Comparison of ENCODE assay signal across 9 mouse cellular contexts in the genomic region with DNA sequence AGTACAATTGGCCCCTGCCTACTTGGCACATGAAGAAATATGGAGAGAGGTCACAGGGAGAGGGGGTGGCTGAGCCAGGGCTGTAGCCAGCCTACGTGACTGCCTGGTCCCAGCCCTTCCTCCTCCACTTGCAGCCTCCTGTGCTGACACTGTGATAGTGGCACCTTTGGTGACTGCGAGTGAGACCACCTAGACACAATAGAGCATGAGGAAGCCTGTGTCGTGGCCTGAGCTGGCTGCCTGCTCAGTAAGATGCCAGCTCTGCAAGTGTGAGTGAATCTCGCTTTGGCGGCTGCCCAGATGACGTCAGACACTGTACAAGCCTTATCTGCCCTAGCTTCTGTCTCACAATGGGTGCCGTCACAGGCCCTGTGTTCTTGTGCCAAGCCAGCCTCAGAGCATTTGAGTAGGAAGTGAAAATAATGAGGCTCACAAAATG. TPM values are rescaled to one million over a fixed set of nuclear protein-coding genes. Genes with fewer than 3 reads are reported as not detected.
DNase-seq lines count a peak whose midpoint lies in the region; ATAC-seq and TF ChIP-seq lines count a peak whose summit lies in the region.
"Had no signal": no experiment of that assay in that cellular context is flagged by ENCODE, and none has a peak within 500 bp of the region (broad histone marks: within the 10 kb centered on the region; RNA-seq: fewer than 3 reads in every experiment).

No protein-coding gene starts in this region.

- no peaks in the 10 kb centered on the region for H3K9me3 ChIP-seq in neural tube, embryonic 13.5 days
- no peaks in the 10 kb centered on the region for H3K9me3 ChIP-seq in liver, embryonic 13.5 days (replicated peaks)
- H3K9me3 ChIP-seq: megakaryocyte, embryonic 14.5 days had no signal

- no peak overlapping the region for H3K4me2 ChIP-seq in neural tube, embryonic 13.5 days
- peak overlapping the region; percentile 18; the same call in 1 of the 2 replicates for H3K4me2 ChIP-seq in liver, embryonic 13.5 days

- no peak for DNase-seq in neural tube, embryonic 10.5 days (ENCODE audit: extremely low spot score, low spot score)
- peak; percentile 85 to 90 for DNase-seq in heart, adult 9 months (ENCODE audit: low spot score in 2 of 2)
- peak; percentile 85 to 90 for DNase-seq in kidney, postnatal 25 days
- DNase-seq in liver, embryonic 13.5 days = peak; percentile 47
- DNase-seq in ovary, postnatal 14 days (ENCODE audit: low spot score) = peak; percentile 66
- DNase-seq in B cell, adult 2 months = no peak

- 67% methylated on average over 7 of the region's 7 CpGs for WGBS in neural tube, embryonic 13.5 days
- 37% methylated on average over 7 of the region's 7 CpGs for WGBS in liver, embryonic 13.5 days (ENCODE audit: insufficient replicate concordance)

- ATAC-seq in neural tube, embryonic 13.5 days (ENCODE audit: low read depth) = peak; percentile 65; the same call in 1 of the 2 replicates
- ATAC-seq in liver, embryonic 13.5 days (ENCODE audit: low read depth) = peak; percentile 84

- 0 out of 2 replicates have a peak, but pooled peaks cover 5% of the 10 kb centered on the region for H3K4me1 ChIP-seq in neural tube, embryonic 13.5 days (replicated peaks)
- peaks cover 2% of the 10 kb centered on the region for H3K4me1 ChIP-seq in cortical plate, adult 2 months (ENCODE audit: control insufficient read depth, insufficient read depth, low read length)
- H3K4me1 ChIP-seq in liver, embryonic 13.5 days (replicated peaks) = peaks cover 25% of the 10 kb centered on the region

- H3K4me3 ChIP-seq in neural tube, embryonic 13.5 days = no peak overlapping the region
- H3K4me3 ChIP-seq in cortical plate, adult 2 months (ENCODE audit: insufficient read depth, low read length) = no peak overlapping the region
- no peak overlapping the region for H3K4me3 ChIP-seq in liver, embryonic 13.5 days (replicated peaks)
- H3K4me3 ChIP-seq: megakaryocyte, embryonic 14.5 days had no signal

- no peak overlapping the region for H3K9ac ChIP-seq in neural tube, embryonic 13.5 days
- H3K9ac ChIP-seq in liver, embryonic 13.5 days = no peak overlapping the region

- no peak for TF ChIP-seq CTCF in cortical plate, adult 2 months (IDR thresholded peaks at IDR 0.05; ENCODE audit: extremely low read depth, insufficient read depth, low read length)

- no peak for TF ChIP-seq POLR2A in cortical plate, adult 2 months (IDR thresholded peaks at IDR 0.05; ENCODE audit: extremely low read depth, insufficient read depth, low read length)

- H3K36me3 ChIP-seq in neural tube, embryonic 13.5 days = no peaks in the 10 kb centered on the region
- no peaks in the 10 kb centered on the region for H3K36me3 ChIP-seq in liver, embryonic 13.5 days

- H3K27me3 ChIP-seq in neural tube, embryonic 13.5 days = no peaks in the 10 kb centered on the region
- H3K27me3 ChIP-seq in liver, embryonic 13.5 days = no peaks in the 10 kb centered on the region

- no peak overlapping the region for H3K27ac ChIP-seq in neural tube, embryonic 13.5 days (replicated peaks)
- H3K27ac ChIP-seq in cortical plate, adult 2 months (ENCODE audit: insufficient read depth, low read length) = peak overlapping the region; percentile 69; the same call in 1 of the 2 replicates
- no peak overlapping the region; the same call in 1 of the 2 replicates for H3K27ac ChIP-seq in liver, embryonic 13.5 days

RNA-seq across cellular contexts. Expression of a gene that starts 18.5 kb away (rescaled TPM):
- polyA plus RNA-seq in neural tube, embryonic 13.5 days (2015; fragmentation: Nextera tagmentation; extraction: Ambion mirVana) = 10.3 and 14.6 TPM in 2 replicates
- polyA plus RNA-seq in cortical plate, adult 2 months (2012; rRNA removed) = 2.0 TPM in 2 replicates
- 0.08 and 0.12 TPM in 2 replicates for polyA plus RNA-seq in liver, embryonic 13.5 days (2015; fragmentation: Nextera tagmentation; extraction: Ambion mirVana)

RNA-seq across cellular contexts. Expression of a gene that starts 22.8 kb away (rescaled TPM):
- 2.9 and 3.9 TPM in 2 replicates for polyA plus RNA-seq in neural tube, embryonic 13.5 days (2015; fragmentation: Nextera tagmentation; extraction: Ambion mirVana)
- polyA plus RNA-seq in cortical plate, adult 2 months (2012; rRNA removed) = 7.7 and 7.9 TPM in 2 replicates
- polyA plus RNA-seq in liver, embryonic 13.5 days (2015; fragmentation: Nextera tagmentation; extraction: Ambion mirVana) = 0.83 and 1.4 TPM in 2 replicates

RNA-seq across cellular contexts. Expression of a gene that starts 47.0 kb away (rescaled TPM):
- polyA plus RNA-seq in neural tube, embryonic 13.5 days (2015; fragmentation: Nextera tagmentation; extraction: Ambion mirVana) = 1.9 and 2.1 TPM in 2 replicates
- polyA plus RNA-seq in cortical plate, adult 2 months (2012; rRNA removed) = 1.0 and 1.1 TPM in 2 replicates
- 0.66 and 0.76 TPM in 2 replicates for polyA plus RNA-seq in liver, embryonic 13.5 days (2015; fragmentation: Nextera tagmentation; extraction: Ambion mirVana)

RNA-seq across cellular contexts. Expression of a gene that starts 54.8 kb away (rescaled TPM):
- 137 and 154 TPM in 2 replicates for polyA plus RNA-seq in neural tube, embryonic 13.5 days (2015; fragmentation: Nextera tagmentation; extraction: Ambion mirVana)
- 108 and 112 TPM in 2 replicates for polyA plus RNA-seq in cortical plate, adult 2 months (2012; rRNA removed)
- polyA plus RNA-seq in liver, embryonic 13.5 days (2015; fragmentation: Nextera tagmentation; extraction: Ambion mirVana) = 74.0 and 76.6 TPM in 2 replicates

RNA-seq across cellular contexts. Expression of a gene that starts 55.1 kb away (rescaled TPM):
- 752 and 755 TPM in 2 replicates for polyA plus RNA-seq in neural tube, embryonic 13.5 days (2015; fragmentation: Nextera tagmentation; extraction: Ambion mirVana)
- polyA plus RNA-seq in cortical plate, adult 2 months (2012; rRNA removed) = 254 and 275 TPM in 2 replicates
- 845 and 923 TPM in 2 replicates for polyA plus RNA-seq in liver, embryonic 13.5 days (2015; fragmentation: Nextera tagmentation; extraction: Ambion mirVana)

Comparison
In these comparisons a context has a peak if more than half of its experiments do, and no peak if none do; other contexts are left out.
1. DNase-seq: peak in heart, adult 9 months (2 of 2), kidney, postnatal 25 days (2 of 2), liver, embryonic 13.5 days (single experiment) and ovary, postnatal 14 days (single experiment); none in neural tube, embryonic 10.5 days (single experiment) and B cell, adult 2 months (0 of 2).